Mouse (Mus musculus): ENCODE data around the gene Olfr172. TPM values are rescaled to one million over a fixed set of nuclear protein-coding genes. Genes with fewer than 3 reads are reported as not detected.

Olfr172 gene
- polyA plus RNA-seq (2014; fragmentation: Illumina TruSeq; extraction: RNeasy Lipid Tissue Mini Kit (QIAGEN cat#74804); ENCODE audit: low read depth, low replicate concordance) = not detected

GRCm38 (mm10) chr16:58763076-58763475 is at the start of gene Olfr172:
Gene Olfr172, minus strand, starts transcription at chr16:58763176.

DNA sequence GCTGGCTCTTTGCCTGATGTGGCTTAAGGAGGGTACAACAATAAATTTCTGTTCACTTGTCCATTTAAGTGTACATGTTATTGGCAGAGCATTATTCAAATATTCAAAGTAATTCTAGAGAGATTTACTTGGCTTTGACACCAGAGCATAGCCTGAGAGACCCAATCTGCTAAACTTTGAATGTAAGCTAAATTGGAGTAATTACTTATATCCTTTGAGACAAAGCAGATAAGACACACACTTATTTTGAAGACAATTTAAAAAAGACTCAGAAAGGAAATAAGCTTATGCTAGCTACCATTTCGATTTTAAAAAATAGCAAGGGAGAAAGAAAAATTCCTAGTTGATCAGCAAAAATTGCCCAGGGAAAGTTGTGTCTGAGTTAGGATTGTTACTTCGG is 37.2 kb upstream of the Olfr172 start, which contains the start of gene Olfr173:
Gene Olfr173, minus strand, starts transcription at position 101 of the 400 bp plus-strand sequence.

DNA sequence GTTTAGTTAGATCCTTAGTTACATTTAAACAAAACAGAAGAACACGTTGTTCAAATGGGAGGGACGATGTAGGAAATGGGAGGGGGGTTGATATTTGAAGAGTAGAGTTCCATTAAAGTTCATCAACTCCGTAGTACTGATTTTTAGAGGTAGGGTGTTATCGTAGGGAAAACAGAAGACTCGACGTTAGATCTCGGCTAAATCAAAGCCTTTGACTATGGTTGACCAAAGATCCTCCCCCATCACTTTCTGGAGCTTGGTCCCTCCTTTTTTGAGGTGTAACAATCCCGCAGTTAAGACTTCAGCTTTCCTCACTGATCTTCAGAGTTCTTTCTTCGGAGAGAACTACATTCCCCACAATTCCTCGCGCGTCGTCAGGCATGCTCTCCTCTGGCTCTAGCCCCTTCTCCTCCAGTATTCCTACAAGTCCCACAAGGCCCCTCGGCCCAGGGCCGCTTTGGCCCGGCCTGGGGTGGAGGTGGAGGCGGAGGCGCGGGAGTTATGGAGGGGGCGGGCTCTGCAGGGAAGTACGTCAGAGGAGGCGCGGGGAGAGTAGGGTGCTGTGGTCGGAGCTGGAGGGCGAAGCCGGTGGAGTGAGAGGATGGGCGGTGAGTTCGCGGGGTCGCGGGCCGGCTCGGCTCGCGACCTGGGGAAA is 35.4 kb downstream of the Olfr172 start, which contains the start of gene Cldnd1:
Gene Cldnd1, plus strand, starts transcription at position 434 of the 655 bp plus-strand sequence.

DNA sequence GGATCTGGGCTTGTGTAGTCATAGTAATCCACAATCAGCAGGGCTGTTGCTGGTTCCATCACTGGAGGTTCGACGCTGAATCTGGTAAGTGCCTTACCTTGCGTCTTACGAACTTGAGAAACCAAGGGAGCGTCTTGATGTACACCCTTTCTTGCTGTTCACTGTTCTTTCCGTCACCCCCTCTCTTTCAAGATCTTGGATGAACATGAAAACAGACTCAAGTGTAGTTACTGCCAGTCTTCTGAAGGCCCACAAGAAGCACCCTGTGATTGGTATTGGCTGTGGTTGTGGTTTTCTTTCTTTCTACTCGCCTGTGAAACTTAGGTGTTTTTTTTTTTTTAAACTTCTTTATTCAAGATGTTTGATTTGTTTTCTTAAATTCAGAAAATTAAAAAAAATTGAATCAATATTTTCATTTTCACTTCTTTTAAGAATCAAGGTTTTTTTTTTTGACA is 44.3 kb downstream of the Olfr172 start, which contains the start of gene Gpr15:
Gene Gpr15, minus strand, starts transcription at position 405 of the 455 bp plus-strand sequence.

Other genes with a start within 250 kb of the Olfr172 start
- 15.1 TPM for gene St3gal6, start 238.9 kb downstream of the Olfr172 start, polyA plus RNA-seq (2014; fragmentation: Illumina TruSeq; extraction: RNeasy Lipid Tissue Mini Kit (QIAGEN cat#74804); ENCODE audit: low read depth, low replicate concordance)
- not detected for gene Gm813, start 146.2 kb downstream of the Olfr172 start, polyA plus RNA-seq (2014; fragmentation: Illumina TruSeq; extraction: RNeasy Lipid Tissue Mini Kit (QIAGEN cat#74804); ENCODE audit: low read depth, low replicate concordance)
- gene E330017A01Rik, start 124.4 kb downstream of the Olfr172 start, polyA plus RNA-seq (2014; fragmentation: Illumina TruSeq; extraction: RNeasy Lipid Tissue Mini Kit (QIAGEN cat#74804); ENCODE audit: low read depth, low replicate concordance) = not detected
- 13.9 TPM for gene Cpox, start 92.9 kb downstream of the Olfr172 start, polyA plus RNA-seq (2014; fragmentation: Illumina TruSeq; extraction: RNeasy Lipid Tissue Mini Kit (QIAGEN cat#74804); ENCODE audit: low read depth, low replicate concordance)
- gene Gpr15, start 44.1 kb downstream of the Olfr172 start, polyA plus RNA-seq (2014; fragmentation: Illumina TruSeq; extraction: RNeasy Lipid Tissue Mini Kit (QIAGEN cat#74804); ENCODE audit: low read depth, low replicate concordance) = not detected
- gene Cldnd1, start 35.3 kb downstream of the Olfr172 start, polyA plus RNA-seq (2014; fragmentation: Illumina TruSeq; extraction: RNeasy Lipid Tissue Mini Kit (QIAGEN cat#74804); ENCODE audit: low read depth, low replicate concordance) = 36.8 TPM
- not detected for gene Olfr173, start 37.1 kb upstream of the Olfr172 start, polyA plus RNA-seq (2014; fragmentation: Illumina TruSeq; extraction: RNeasy Lipid Tissue Mini Kit (QIAGEN cat#74804); ENCODE audit: low read depth, low replicate concordance)
- gene Olfr175-ps1, start 63.6 kb upstream of the Olfr172 start, polyA plus RNA-seq (2014; fragmentation: Illumina TruSeq; extraction: RNeasy Lipid Tissue Mini Kit (QIAGEN cat#74804); ENCODE audit: low read depth, low replicate concordance) = not detected
- not detected for gene Olfr177, start 111.6 kb upstream of the Olfr172 start, polyA plus RNA-seq (2014; fragmentation: Illumina TruSeq; extraction: RNeasy Lipid Tissue Mini Kit (QIAGEN cat#74804); ENCODE audit: low read depth, low replicate concordance)
- not detected for gene Olfr178, start 128.9 kb upstream of the Olfr172 start, polyA plus RNA-seq (2014; fragmentation: Illumina TruSeq; extraction: RNeasy Lipid Tissue Mini Kit (QIAGEN cat#74804); ENCODE audit: low read depth, low replicate concordance)
- gene Olfr181, start 165.6 kb upstream of the Olfr172 start, polyA plus RNA-seq (2014; fragmentation: Illumina TruSeq; extraction: RNeasy Lipid Tissue Mini Kit (QIAGEN cat#74804); ENCODE audit: low read depth, low replicate concordance) = not detected
- not detected for gene Olfr180, start 166.2 kb upstream of the Olfr172 start, polyA plus RNA-seq (2014; fragmentation: Illumina TruSeq; extraction: RNeasy Lipid Tissue Mini Kit (QIAGEN cat#74804); ENCODE audit: low read depth, low replicate concordance)
- not detected for gene Olfr183, start 232.2 kb upstream of the Olfr172 start, polyA plus RNA-seq (2014; fragmentation: Illumina TruSeq; extraction: RNeasy Lipid Tissue Mini Kit (QIAGEN cat#74804); ENCODE audit: low read depth, low replicate concordance)

Measured in adipose tissue, adult 10 weeks (tissue).